In the genomic region with DNA sequence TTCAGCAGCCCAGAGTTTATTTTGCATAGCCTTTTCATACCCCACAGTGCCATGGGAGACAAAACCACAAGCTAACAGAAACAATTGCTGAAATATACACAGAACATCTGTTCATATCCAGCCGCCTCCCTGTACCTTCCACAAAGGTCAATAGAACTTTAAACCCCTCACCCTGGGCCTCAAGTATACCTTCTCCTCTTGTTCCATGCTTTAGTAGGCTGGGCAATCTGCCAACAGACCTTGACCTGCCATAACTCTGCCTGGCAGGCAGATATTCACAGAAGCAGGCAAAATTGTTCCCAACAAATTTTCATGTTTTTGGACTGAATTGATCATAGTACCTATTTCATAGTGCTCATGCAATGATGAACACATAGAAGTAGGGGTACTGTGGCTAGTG, we compare ENCODE assay signal across 14 mouse cellular contexts.
DNase-seq lines count a peak whose midpoint lies in the region; ATAC-seq and TF ChIP-seq lines count a peak whose summit lies in the region.
"Had no signal": no experiment of that assay in that cellular context is flagged by ENCODE, and none has a peak within 500 bp of the region (broad histone marks: within the 10 kb centered on the region; RNA-seq: fewer than 3 reads in every experiment).

No protein-coding gene starts in this region.

- H3K79me2 ChIP-seq in CH12.LX (replicated peaks; ENCODE audit: control insufficient read depth, extremely low read depth, insufficient read depth, poor library complexity, severe bottlenecking), result no peaks in the 10 kb centered on the region

- no peak for TF ChIP-seq EP300 in CH12.LX (IDR thresholded peaks at IDR 0.05; ENCODE audit: low read length)

- no peak overlapping the region for H3K4me3 ChIP-seq in heart, embryonic 10.5 days
- H3K4me3 ChIP-seq in CH12.LX (replicated peaks in 1 of 3; ENCODE audit: low read depth in 2 of 3, low read length in 2 of 3, poor library complexity in 1 of 3), result no peak overlapping the region
- H3K4me3 ChIP-seq in forebrain, embryonic 14.5 days (ENCODE audit: low read depth, low read length), result no peak overlapping the region
- H3K4me3 ChIP-seq in midbrain, embryonic 15.5 days, result no peak overlapping the region
- H3K4me3 ChIP-seq: embryonic facial prominence, embryonic 15.5 days; heart, embryonic 13.5 days; left cerebral cortex, adult 2 months; midbrain, embryonic 12.5 days had no signal

- no peak for TF ChIP-seq CTCF in CH12.LX (conservative IDR thresholded peaks at IDR 0.05 in 1 of 2, IDR thresholded peaks at IDR 0.05 in 1 of 2; ENCODE audit: low read depth in 2 of 2, low read length in 2 of 2)

- H3K27ac ChIP-seq in heart, embryonic 10.5 days, result no peak overlapping the region
- H3K27ac ChIP-seq in CH12.LX (ENCODE audit: insufficient read depth, low read depth), result no peak overlapping the region
- no peak overlapping the region for H3K27ac ChIP-seq in forebrain, embryonic 14.5 days (ENCODE audit: low read depth, low read length)
- H3K27ac ChIP-seq in midbrain, embryonic 15.5 days, result no peak overlapping the region
- H3K27ac ChIP-seq: embryonic facial prominence, embryonic 15.5 days; heart, embryonic 13.5 days; left cerebral cortex, adult 2 months; liver, embryonic 14.5 days; midbrain, embryonic 12.5 days had no signal

- H3K4me1 ChIP-seq in heart, embryonic 10.5 days, result no peaks in the 10 kb centered on the region
- H3K4me1 ChIP-seq in CH12.LX (ENCODE audit: control insufficient read depth in 1 of 2, insufficient read depth in 2 of 2), result peaks cover 3 to 14% of the 10 kb centered on the region in 2 experiments; a peak in 3 of 4 replicates
- H3K4me1 ChIP-seq in forebrain, embryonic 14.5 days (ENCODE audit: control insufficient read depth, insufficient read depth, low read length), result no peaks in the 10 kb centered on the region
- no peaks in the 10 kb centered on the region for H3K4me1 ChIP-seq in midbrain, embryonic 15.5 days
- H3K4me1 ChIP-seq: embryonic facial prominence, embryonic 15.5 days; midbrain, embryonic 12.5 days had no signal

- no peak overlapping the region for H3K4me2 ChIP-seq in CH12.LX (ENCODE audit: insufficient read depth, low read depth, poor library complexity, severe bottlenecking)
- H3K4me2 ChIP-seq in forebrain, embryonic 14.5 days (ENCODE audit: low read length), result no peak overlapping the region
- no peak overlapping the region for H3K4me2 ChIP-seq in midbrain, embryonic 15.5 days
- H3K4me2 ChIP-seq: embryonic facial prominence, embryonic 15.5 days; heart, embryonic 13.5 days; midbrain, embryonic 12.5 days had no signal

- no peak for TF ChIP-seq RAD21 in CH12.LX (IDR thresholded peaks at IDR 0.05; ENCODE audit: low read depth, low read length)

- no peak for ATAC-seq in forebrain, embryonic 14.5 days
- no peak for ATAC-seq in midbrain, embryonic 15.5 days (replicated peaks)
- ATAC-seq: hindbrain, embryonic 16.5 days had no signal

- no peaks in the 10 kb centered on the region for H3K36me3 ChIP-seq in heart, embryonic 10.5 days
- H3K36me3 ChIP-seq in CH12.LX (replicated peaks in 1 of 2; ENCODE audit: control insufficient read depth in 1 of 2, insufficient read depth in 1 of 2, low read length in 1 of 2), result no peaks in the 10 kb centered on the region
- no peaks in the 10 kb centered on the region for H3K36me3 ChIP-seq in forebrain, embryonic 14.5 days (ENCODE audit: control insufficient read depth, insufficient read depth, low read length)
- no peaks in the 10 kb centered on the region for H3K36me3 ChIP-seq in midbrain, embryonic 15.5 days (replicated peaks)
- H3K36me3 ChIP-seq: embryonic facial prominence, embryonic 15.5 days; heart, embryonic 13.5 days; midbrain, embryonic 12.5 days had no signal

- peak; percentile 9 for DNase-seq in heart, postnatal 4 days
- no peak for DNase-seq in heart, embryonic 10.5 days (ENCODE audit: low spot score)
- peak; percentile 5 for DNase-seq in CH12.LX (ENCODE audit: extremely low read depth)
- DNase-seq in adrenal gland, postnatal 36 days, result peak; percentile 71 to 72
- peak; percentile 52 to 68 for DNase-seq in kidney, postnatal 25 days
- DNase-seq in forebrain, embryonic 14.5 days (ENCODE audit: low spot score), result no peak
- DNase-seq in left cerebral cortex, adult 18-20 months (ENCODE audit: low spot score in 2 of 2), result no peak

- in situ Hi-C loops in CH12.LX (cut with MboI; ENCODE audit: low pct_ligation_motif_present, low pct_unique_long_range_greater_than_20kb, low sequenced_read_pairs), result no loop called here

- no peaks in the 10 kb centered on the region for H3K9me3 ChIP-seq in heart, embryonic 10.5 days
- H3K9me3 ChIP-seq in CH12.LX (replicated peaks; ENCODE audit: low read length), result no peaks in the 10 kb centered on the region
- no peaks in the 10 kb centered on the region for H3K9me3 ChIP-seq in forebrain, embryonic 14.5 days (replicated peaks; ENCODE audit: control insufficient read depth, low read length)
- no peaks in the 10 kb centered on the region for H3K9me3 ChIP-seq in midbrain, embryonic 15.5 days
- H3K9me3 ChIP-seq: embryonic facial prominence, embryonic 15.5 days; heart, embryonic 13.5 days; midbrain, embryonic 12.5 days had no signal

- WGBS in heart, embryonic 10.5 days, result 75% methylated on average over 1 of the region's 1 CpGs
- WGBS in forebrain, embryonic 14.5 days, result 65% methylated on average over 1 of the region's 1 CpGs
- WGBS in midbrain, embryonic 15.5 days, result 85% methylated on average over 1 of the region's 1 CpGs

- H3K9ac ChIP-seq in CH12.LX (ENCODE audit: insufficient read depth, low read depth), result no peak overlapping the region
- no peak overlapping the region for H3K9ac ChIP-seq in forebrain, embryonic 14.5 days (ENCODE audit: low read length)
- H3K9ac ChIP-seq in midbrain, embryonic 15.5 days, result no peak overlapping the region
- H3K9ac ChIP-seq: embryonic facial prominence, embryonic 15.5 days; heart, embryonic 13.5 days; liver, embryonic 14.5 days; midbrain, embryonic 12.5 days had no signal

- no peak for TF ChIP-seq POLR2A in CH12.LX (IDR thresholded peaks at IDR 0.05; ENCODE audit: low read depth, low read length)

- dilution Hi-C loops in CH12.LX (cut with MboI; ENCODE audit: extremely low pct_ligation_motif_present, extremely low pct_unique_long_range_greater_than_20kb, low sequenced_read_pairs), result no loop called here

- H3K27me3 ChIP-seq in heart, embryonic 10.5 days (ENCODE audit: insufficient read depth, poor library complexity, severe bottlenecking), result no peaks in the 10 kb centered on the region
- H3K27me3 ChIP-seq in CH12.LX (replicated peaks), result no peaks in the 10 kb centered on the region
- no peaks in the 10 kb centered on the region for H3K27me3 ChIP-seq in forebrain, embryonic 14.5 days (replicated peaks; ENCODE audit: control insufficient read depth, insufficient read depth, low read length)
- H3K27me3 ChIP-seq in midbrain, embryonic 15.5 days (replicated peaks), result no peaks in the 10 kb centered on the region
- H3K27me3 ChIP-seq: embryonic facial prominence, embryonic 15.5 days; heart, embryonic 13.5 days; midbrain, embryonic 12.5 days had no signal

TF ChIP-seq in CH12.LX, 34 proteins besides CTCF, POLR2A, EP300 and RAD21:
- no peak for TF ChIP-seq USF1 (IDR thresholded peaks at IDR 0.05; ENCODE audit: low read depth, low read length)
- TF ChIP-seq ZNF384 (IDR thresholded peaks at IDR 0.05; ENCODE audit: low read depth, low read length), result no peak
- TF ChIP-seq MEF2A (IDR thresholded peaks at IDR 0.05; ENCODE audit: borderline replicate concordance, low read depth, low read length), result no peak
- no peak for TF ChIP-seq SIN3A (IDR thresholded peaks at IDR 0.05; ENCODE audit: low read length)
- TF ChIP-seq JUND (conservative IDR thresholded peaks at IDR 0.05; ENCODE audit: low read depth, low read length), result no peak
- TF ChIP-seq MXI1 (IDR thresholded peaks at IDR 0.05; ENCODE audit: low read depth, low read length), result no peak
- no peak for TF ChIP-seq ZC3H11A (IDR thresholded peaks at IDR 0.05; ENCODE audit: low read depth, low read length)
- TF ChIP-seq ELF1 (IDR thresholded peaks at IDR 0.05; ENCODE audit: low read depth, low read length), result no peak
- no peak for TF ChIP-seq ZKSCAN1 (IDR thresholded peaks at IDR 0.05; ENCODE audit: borderline replicate concordance, low read depth, low read length)
- TF ChIP-seq HCFC1 (IDR thresholded peaks at IDR 0.05; ENCODE audit: low read depth, low read length), result no peak
- TF ChIP-seq MYC (IDR thresholded peaks at IDR 0.05; ENCODE audit: low read depth, low read length), result no peak
- no peak for TF ChIP-seq RCOR1 (conservative IDR thresholded peaks at IDR 0.05; ENCODE audit: low read depth, low read length)
- no peak for TF ChIP-seq USF2 (conservative IDR thresholded peaks at IDR 0.05; ENCODE audit: low read depth, low read length)
- no peak for TF ChIP-seq SMC3 (IDR thresholded peaks at IDR 0.05; ENCODE audit: low read depth, low read length)
- no peak for TF ChIP-seq UBTF (IDR thresholded peaks at IDR 0.05; ENCODE audit: low read depth, low read length)

Comparison
In these comparisons a context has a peak if more than half of its experiments do, and no peak if none do; other contexts are left out.
1. DNase-seq: peak in heart, postnatal 4 days (single experiment), CH12.LX (single experiment), adrenal gland, postnatal 36 days (2 of 2) and kidney, postnatal 25 days (2 of 2); none in heart, embryonic 10.5 days (single experiment), forebrain, embryonic 14.5 days (single experiment) and left cerebral cortex, adult 18-20 months (0 of 2).